Mouse (Mus musculus) retina, embryonic 14.5 days (tissue): ENCODE measurements around the gene Thpo.

Source experiments
- DNase-seq: peaks from one replicate; pipeline ENCODE4 v3.0.0-alpha.2; 2015; ENCODE audit warnings: low spot score

Gene Thpo

DNA sequence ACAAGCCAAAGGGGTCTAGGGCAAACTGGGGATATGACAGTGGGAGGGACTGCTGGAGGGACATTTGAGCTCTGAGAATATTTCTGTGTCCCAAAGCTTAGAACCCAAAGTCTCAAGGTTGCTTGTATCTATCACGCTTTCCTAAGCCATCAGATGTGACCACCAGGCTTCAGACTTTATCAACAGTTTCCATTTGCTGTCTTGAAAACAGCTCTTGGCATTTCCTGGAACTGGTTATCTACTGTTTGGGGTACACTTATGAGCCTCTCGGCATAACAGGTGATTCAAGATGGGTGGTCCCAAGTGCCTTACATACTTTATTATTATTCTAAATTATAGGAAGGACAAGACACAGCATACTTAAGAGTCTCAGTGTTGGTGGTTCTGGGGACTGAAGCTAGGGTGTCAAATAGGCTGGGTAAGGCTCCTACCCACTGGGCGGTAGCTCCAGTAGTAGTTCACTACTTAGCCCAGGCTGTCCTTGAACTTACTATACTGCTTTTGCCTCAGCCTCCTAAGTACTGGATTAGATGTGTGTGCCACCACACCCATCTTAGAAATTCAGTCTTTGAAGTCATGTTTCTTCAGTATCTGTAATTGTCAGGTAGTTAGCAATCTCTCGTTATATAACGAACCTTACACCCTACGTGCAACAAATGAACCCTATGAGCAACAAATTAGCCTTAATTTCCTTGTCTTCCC is 30.5 kb downstream of the Thpo start:
- no peak for DNase-seq

DNA sequence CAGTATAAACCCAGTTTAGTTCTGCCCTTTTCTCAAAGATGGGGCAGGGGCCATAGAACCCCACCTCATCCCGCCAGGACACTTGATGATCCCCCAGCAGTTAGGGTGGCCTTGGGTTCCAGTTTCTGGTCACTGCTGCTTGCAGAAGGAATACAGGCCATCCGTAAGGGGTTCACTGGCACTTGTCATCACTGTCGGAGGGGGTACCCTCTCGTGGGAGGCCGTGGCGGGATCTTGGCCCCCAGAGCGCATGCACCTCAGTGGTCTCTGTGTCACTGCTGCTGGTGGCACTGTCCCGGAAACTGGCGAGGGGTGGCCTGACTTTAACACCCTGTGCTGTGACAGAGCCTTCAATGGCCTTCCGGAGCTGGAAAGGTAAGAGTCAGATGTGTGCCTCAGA is 31.2 kb downstream of the Thpo start:
- DNase-seq, result no peak

DNA sequence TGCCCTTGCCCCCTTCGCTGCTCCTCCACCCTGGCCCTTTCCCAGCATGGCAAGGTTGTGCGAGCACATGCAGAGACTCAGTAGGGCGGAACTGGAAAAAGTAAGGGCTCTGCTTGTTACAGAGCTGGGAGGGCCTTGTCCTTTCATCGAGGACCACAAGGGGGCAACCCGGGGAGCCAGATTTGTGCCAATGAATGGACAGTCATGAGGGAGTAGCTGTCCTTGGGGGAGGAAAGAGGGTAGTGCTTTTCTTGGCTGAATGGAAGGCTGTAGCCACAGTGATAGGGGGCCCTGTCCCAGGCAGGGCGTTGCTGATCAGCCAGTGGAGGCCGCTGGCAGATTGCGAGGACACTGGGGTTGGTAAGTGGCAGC is 31.8 kb downstream of the Thpo start:
- DNase-seq, result peak; percentile 84

DNA sequence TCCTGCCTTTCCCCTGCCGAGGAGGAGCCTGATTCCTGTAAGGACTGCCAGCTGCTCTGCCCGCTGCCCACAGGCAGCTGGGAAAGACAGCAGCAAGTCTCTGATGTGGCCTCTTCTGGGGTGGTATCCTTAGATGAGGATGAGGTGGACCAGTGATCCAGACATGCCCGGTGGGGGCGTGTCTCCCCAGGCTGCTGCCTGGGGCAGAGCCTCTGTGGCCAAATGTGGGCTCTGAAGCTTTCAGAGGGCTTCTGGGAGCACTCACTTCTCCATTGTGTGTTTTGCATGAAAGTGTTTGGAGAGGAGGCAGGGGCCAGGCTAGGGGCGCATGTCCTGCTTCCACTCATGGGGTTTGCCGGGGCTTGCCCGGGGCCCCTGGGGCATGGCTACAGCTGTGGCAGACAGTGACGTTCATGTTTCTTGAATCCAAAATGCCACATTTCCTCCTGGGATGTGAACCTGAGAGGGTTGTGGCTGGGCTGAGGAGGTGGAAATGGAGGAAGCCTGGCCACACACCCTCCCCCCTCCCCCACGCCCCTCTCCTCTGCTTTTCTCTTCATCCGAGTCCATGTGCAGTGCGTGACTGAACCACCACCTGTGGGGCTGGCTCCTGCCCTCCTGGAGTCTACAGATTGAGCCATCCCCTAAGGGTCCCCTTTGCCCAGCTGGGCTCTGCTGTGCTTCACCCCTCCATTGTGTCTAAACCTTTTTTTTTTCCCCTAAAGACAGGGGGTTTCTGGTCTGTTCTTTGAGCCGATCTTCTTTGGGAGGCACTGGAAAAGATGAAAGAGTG is 32.4 kb downstream of the Thpo start:
- DNase-seq, result no peak

DNA sequence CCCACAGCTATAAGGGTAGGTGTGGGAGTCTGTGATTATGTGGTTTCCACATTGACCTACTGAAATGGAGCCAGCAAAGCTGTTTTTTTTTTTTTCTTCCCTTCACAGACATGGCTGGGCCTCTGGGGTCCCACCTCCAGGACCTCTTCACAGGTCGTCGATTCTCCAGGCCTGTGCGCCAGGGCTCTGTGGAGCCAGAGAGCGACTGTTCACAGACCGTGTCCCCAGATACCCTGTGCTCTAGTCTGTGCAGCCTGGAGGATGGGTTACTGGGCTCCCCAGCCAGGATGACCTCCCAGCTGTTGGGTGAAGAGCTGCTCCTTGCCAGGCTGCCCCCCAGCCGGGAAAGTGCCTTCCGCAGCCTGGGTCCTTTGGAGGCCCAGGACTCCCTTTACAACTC is 33.0 kb downstream of the Thpo start:
- no peak for DNase-seq

DNA sequence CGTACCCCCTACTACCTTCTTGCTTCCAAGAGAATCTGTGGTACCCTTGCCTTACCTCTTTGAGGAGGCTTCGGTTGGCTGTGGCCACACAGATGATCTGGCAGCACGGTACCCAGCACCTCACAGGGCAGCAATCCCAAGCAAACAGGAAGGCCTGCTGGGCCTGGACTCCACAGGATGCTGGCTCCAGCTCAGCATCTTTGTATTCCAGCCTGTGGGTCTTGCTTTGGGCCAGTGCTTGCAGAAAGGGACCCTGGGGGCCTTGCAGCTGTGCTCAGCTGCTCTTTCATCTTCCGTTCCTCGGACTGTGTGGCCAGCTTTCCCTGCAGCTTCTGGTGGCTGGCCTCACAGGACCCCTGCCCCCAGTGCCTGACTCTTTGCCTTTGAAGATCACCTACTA is 34.3 kb downstream of the Thpo start:
- DNase-seq, result no peak

DNA sequence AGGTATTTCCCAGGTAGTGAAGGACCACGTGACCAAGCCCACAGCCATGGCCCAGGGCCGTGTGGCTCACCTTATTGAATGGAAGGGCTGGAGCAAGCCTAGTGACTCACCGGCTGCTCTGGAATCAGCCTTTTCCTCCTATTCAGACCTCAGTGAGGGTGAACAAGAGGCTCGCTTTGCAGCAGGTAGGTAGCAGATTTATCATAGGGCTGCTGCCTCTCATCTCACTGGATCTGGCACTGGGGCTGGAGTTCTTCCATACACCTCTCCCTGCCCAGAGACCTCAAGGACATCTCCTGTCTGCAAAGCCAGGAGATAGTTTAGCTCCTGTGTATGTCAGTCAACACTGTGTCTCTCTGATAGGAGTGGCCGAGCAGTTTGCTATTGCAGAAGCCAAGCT is 35.0 kb downstream of the Thpo start:
- DNase-seq, result no peak

DNA sequence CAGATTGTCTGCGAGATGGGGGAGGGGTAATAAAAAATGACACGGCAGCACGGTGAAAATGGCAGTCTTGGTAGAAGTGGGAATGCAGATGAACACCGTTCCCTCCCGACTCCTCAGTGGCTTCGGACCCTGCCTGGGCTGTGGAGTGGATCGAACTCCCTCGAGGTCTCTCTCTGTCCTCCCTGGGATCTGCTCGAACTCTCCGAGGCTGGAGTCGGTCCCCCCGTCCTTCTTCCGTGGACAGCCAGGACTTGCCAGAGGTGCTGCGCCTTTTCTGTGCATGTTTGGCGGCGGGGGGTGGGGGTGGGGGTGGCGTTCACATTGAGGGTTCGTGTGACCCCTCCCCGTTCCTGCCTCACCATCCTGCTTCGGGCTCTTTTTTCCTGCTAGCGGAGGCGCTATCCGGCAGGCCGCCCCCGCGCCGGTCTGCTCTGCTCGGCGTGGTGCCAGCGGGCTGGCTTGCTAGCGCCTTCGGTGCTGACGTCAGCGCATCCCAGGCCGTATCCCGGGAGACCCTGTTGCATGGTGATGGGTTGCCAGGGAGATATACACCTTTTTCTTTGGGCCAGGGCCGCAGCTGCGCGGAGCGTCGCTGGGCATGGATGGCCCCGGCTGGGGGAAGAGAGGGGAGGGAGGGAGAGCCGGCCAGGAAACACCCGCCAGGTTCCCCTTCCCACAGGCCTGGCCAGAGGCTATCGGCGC is 38.5 kb downstream of the Thpo start:
- DNase-seq, result peak; percentile 81

DNA sequence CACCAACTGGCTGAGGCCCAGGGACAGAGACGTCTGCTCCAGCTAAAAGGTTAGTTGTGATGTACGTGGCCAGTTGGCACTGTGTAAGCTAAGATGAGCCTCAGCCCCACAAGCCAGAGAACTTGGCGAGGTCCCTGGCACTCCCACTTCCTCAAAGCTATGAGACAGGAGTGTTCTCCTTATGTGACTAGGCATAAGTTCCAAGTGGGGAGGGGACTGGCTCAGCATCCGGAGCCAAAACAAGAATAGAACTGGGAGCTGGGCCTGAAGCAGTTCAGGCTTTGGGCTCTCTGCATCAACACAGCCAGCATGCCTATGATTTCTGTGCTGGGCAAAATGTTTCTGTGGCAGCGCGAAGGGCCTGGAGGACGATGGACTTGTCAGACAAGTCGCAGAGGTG is 39.5 kb downstream of the Thpo start:
- no peak for DNase-seq

DNA sequence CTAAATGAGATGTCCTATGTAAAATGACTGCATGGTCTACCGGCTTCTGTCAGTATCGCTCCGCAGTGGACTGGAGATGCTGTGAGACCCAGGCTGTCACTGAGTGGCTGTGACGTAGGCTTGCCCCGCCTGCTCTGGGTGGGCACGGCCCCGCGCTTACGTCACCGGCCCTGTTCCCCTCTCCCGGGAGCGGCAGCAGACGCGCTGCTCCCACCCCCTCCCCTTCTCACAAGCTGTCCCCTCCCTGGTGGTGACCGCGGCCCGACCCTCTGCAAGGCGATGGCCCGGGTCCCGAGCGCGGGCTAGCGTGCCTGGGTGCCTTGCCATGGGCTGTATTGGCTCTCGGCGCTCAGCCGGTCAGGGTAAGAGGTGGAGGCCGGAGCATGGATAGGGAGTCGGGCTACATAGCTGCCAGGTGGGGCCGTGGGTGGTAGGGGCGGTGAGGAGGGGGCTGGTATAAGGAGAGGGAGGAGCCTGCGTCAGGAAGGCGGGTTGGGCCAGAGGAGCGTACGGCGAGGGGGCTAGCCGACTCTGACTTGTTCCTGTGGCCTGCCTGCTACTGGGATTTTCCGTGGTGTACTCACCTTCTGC is 41.1 kb downstream of the Thpo start, which contains the start of gene Fam131a:
Fam131a (plus strand) TSS at position 131 of the 591 bp plus-strand sequence.
- peak; percentile 94 for DNase-seq

DNA sequence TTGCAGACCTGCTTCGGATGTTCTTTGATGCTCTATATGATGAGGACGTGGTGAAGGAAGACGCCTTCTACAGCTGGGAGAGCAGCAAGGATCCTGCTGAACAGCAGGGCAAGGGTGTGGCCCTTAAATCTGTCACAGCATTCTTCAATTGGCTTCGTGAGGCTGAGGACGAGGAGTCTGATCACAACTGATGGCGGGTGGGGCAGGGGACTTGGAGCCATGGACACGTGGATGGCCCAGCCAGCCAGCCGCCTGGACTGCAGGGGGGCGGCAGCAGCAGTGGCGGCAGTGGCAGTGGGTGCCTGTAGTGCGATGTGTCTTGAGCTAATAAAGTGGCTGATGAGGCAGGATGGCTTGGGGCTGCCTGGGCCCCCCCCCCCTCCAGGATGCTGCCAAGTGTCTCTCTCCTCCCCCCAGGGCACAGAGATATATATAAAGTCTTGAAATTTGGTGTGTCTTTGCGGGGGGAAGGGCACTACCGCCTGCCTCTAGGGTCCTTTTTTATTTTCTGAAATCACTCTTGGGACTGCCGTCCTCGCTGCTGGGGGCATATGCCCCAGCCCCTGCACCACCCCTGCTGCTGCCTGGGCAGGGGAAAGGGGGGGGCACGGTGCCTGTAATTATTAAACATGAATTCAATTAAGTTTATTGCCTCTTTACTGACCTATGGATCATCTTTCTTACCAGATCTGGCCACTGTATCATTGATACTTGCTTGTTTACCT is 41.9 kb downstream of the Thpo start:
- DNase-seq, result no peak

DNA sequence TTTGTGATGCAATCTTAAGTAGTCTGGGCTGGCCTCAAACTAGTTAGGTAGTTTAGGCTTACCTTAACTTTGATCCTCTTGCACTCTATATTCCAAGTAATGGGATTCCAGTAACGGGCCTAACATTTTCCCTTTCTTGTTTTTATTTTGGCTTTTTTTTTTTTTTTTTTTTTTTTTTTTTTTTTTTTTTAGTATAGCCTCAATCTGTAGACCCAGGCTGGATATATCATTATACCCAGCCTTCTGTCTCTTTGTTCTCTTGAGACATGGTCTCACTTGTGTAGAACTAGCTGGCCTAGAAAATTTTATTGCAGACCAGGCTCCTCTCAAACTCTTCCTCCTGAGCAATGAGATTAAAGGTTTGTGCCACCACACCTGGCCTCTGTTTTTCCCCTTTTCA is 42.7 kb downstream of the Thpo start:
- DNase-seq, result no peak

DNA sequence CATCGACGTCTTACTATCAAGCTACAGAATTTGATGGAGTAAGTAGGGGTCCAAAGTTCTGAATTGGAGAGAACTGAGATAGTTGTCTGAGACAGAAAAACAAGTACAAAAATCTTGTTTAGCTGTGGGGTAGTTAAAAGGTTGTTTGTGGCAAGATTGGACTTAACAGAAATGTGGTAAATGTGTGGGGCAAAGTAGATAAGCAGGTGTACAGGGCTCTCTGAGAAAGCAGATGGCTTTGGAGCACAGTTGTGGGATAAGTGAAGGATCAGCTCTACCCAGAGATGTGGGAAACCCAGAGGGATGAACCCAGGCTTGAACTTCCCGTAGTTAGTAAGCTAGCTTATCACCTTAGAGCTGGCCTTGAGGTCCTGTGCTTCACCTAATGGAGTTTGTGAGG is 43.5 kb downstream of the Thpo start:
- no peak for DNase-seq

DNA sequence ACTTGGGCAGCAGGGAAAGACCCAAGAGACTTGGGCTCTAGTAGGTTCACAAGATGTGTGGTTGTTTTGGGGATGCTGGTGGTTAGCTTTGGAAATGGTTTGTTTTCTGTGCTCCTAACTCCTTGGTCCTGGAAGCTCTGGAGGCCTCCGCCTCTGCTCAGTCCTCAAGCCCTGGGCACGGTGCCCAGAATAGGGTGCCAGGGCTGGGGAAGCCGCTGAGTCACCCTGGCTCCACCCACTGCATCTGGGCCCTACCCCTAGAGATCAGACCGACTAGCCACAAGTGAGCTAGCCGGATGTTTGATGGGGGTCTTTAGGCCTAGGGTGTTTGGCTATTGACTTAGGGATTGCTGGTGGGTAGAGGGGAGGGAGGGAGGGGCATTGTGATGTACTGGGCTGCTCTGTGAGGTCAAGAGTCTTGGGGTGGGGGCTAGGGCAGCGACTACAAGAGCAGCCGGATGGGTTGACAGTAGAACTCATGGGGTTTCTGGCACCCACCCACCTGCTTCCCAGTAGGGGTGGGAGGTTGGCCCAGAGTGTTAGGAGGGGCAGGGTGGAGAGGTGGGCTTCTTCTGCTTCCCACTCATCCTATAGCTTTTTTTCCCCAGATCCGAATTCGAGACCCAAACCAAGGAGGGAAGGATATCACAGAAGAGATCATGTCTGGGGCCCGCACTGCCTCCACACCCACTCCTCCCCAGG is 56.2 kb downstream of the Thpo start:
- no peak for DNase-seq

DNA sequence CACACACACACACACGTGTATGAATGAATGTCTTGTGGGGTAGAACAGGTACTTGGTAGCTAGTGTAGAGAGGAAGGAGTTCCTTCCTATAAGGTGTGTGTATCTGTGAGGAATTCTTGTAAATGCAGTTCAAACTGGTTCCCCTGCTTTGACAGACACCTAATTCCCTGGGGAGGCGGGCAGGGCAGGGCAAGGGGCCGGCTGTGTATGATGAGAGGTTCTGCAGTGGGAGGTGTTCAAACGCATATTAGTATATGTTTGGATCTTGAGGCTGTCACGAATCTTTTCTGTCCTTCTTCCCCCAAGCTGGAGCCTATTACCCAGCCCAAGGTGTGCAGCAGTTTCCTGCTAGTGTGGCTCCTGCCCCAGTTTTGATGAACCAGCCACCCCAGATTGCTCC is 56.9 kb downstream of the Thpo start:
- DNase-seq, result no peak

DNA sequence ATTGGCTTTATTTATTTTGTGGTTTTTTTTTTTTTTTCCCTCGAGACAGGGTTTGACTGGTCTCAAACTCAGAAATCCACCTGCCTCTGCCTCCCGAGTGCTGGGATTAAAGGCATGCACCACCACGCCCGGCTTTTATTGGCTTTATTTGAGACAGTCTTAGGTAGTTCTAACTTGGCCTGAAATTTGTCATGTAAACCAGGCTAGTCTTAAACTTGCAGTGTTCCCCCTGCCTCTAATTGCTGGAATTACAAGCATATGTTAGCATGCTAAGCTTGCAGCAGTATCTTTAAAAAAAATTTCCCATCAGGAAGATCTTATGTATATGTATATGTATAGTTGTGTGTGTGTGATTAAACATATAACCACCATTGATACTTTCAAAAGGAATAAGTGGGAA is 57.6 kb downstream of the Thpo start:
- peak; percentile 13 for DNase-seq

DNA sequence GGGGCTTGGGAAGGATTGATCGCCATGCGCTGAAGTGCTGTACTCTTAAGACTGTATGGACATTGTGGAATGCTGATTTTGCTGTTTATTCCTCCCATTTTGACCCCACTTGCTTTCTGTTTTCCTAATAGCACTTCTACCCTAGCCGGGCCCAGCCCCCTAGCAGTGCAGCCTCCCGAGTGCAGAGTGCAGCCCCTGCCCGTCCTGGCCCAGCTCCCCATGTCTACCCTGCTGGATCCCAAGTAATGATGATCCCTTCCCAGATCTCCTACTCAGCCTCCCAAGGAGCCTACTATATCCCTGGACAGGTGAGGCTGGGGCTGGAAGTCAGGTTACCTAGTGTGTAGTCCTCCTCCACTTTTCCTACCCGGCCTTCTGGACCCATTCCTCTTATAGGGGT is 59.1 kb downstream of the Thpo start:
- no peak for DNase-seq
